Mouse (Mus musculus) stomach, embryonic 15.5 days (tissue): ENCODE measurements around the gene Coro6. TPM values are rescaled to one million over a fixed set of nuclear protein-coding genes. Genes with fewer than 3 reads are reported as not detected.
A peak's percentile ranks its signal among the peaks of the same experiment; 100 is the strongest.

Experiments
- ATAC-seq: fragments of 200-750 bp; cut with Nextera tagmentation; 2 replicates; pipeline ENCODE4 v1.8.0; 2017; ENCODE audit warnings: low read depth, moderate number of reproducible peaks, moderate TSS enrichment; ENCODE audit not compliant: insufficient read depth, low FRiP score
- H3K27ac ChIP-seq: fragments of 300-500 bp; sonication (generic); 2 replicates; pipeline ENCODE4 v1.5.1; 2015; ENCODE audit warnings: mild to moderate bottlenecking, inconsistent platforms
- H3K27me3 ChIP-seq: fragments of 300-500 bp; sonication (generic); replicated peaks from 2 replicates; pipeline ENCODE4 v1.6.1; 2015; ENCODE audit warnings: inconsistent platforms
- H3K36me3 ChIP-seq: fragments of 300-500 bp; sonication (generic); 2 replicates; pipeline ENCODE4 v1.6.1; 2015; ENCODE audit warnings: inconsistent platforms
- H3K4me1 ChIP-seq: fragments of 300-500 bp; sonication (generic); 2 replicates; pipeline ENCODE4 v1.6.1; 2015; ENCODE audit warnings: inconsistent platforms
- H3K4me2 ChIP-seq: fragments of 300-500 bp; sonication (generic); 2 replicates; pipeline ENCODE4 v1.6.1; 2015; ENCODE audit warnings: mild to moderate bottlenecking, inconsistent platforms
- H3K4me3 ChIP-seq: fragments of 300-500 bp; sonication (generic); replicated peaks from 2 replicates; pipeline ENCODE4 v1.5.1; 2015; ENCODE audit warnings: inconsistent platforms
- H3K9ac ChIP-seq: fragments of 300-500 bp; sonication (generic); 2 replicates; pipeline ENCODE4 v1.6.1; 2015; ENCODE audit warnings: inconsistent platforms
- H3K9me3 ChIP-seq: fragments of 300-500 bp; sonication (generic); 2 replicates; pipeline ENCODE4 v1.6.1; 2016; ENCODE audit warnings: inconsistent platforms
- WGBS: fragments of 180-500 bp; shearing (Covaris S2); methylation state at CpG from one replicate; pipeline ENCODE4 v1.1.7; 2015; 5-methylcytosine and 5-hydroxymethylcytosine counted together
- polyA plus RNA-seq: library from polyadenylated mRNA; unstranded; fragments of >200 nt; fragmentation: Nextera tagmentation; extraction: Ambion mirVana; gene quantifications from 2 replicates; pipeline ENCODE4 v1.2.1, GENCODE M21; 2015

Coro6 gene
- polyA plus RNA-seq, 1 experiment from 2014 or later, result 0.18 TPM

DNA sequence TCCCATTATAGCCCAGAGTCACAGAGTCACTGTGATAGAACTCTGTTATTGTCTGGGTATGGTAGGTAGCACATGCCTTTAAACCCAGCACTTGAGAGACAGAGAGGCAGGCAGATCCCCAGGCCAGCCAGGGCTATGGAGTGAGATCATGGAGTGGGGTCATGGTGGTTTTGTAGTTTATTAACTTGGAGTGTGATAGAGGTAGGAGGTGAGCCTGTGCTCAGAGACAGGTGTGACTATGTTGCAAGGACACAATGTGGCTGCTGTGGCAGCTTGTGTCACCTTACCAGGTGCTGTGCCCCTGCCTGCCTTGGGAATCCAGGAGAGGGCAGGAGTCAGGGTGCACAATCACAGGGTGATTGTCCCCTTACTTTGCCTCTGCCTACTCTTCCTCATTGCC lies 33.3 kb downstream of the Coro6 start:
- 0 out of 2 replicates have a peak overlapping the region, but pooled peaks have one; percentile 1 for H3K4me3 ChIP-seq
- H3K27ac ChIP-seq, result peak overlapping the region; percentile 41; the same call in 1 of the 2 replicates
- H3K36me3 ChIP-seq, result peaks cover 6% of the 10 kb centered on the region; the same call in 1 of the 2 replicates
- ATAC-seq, result no peak
- H3K4me2 ChIP-seq, result peak overlapping the region; percentile 88; the same call in 1 of the 2 replicates
- peaks cover 64% of the 10 kb centered on the region for H3K4me1 ChIP-seq
- H3K27me3 ChIP-seq, result no peaks in the 10 kb centered on the region
- no peak overlapping the region for H3K9ac ChIP-seq
- no peaks in the 10 kb centered on the region for H3K9me3 ChIP-seq

DNA sequence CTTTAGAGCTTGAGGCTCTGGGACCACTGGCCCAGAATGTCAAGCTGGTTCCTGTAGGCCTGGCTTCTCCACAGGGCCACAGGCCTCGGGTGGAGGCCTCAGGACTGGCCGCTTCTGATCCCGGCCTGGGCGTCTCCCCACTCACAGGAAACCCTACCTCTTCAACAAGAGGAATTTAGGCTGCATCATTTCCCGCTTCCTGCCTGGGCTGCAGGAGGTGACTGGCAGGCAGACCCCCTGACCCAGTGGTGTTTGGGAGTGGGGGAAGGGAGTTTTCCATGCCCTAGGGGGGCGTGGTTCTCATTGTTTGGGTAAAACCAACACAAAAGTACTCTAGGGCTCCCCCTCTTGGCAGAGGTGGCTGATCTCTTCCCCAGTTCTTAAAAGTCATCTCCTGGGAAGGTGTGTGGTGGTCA lies 35.1 kb downstream of the Coro6 start:
- Histone ChIP-seq H3K4me3 (no peak overlapping the region), H3K4me2 (no peak overlapping the region), H3K4me1 (peaks cover 49% of the 10 kb centered on the region), H3K27me3 (no peaks in the 10 kb centered on the region), H3K9me3 (no peaks in the 10 kb centered on the region), H3K27ac (peak overlapping the region; percentile 26), H3K9ac (no peak overlapping the region), H3K36me3 (peaks cover 8% of the 10 kb centered on the region)
- ATAC-seq, result no peak
- whole genome bisulfite sequencing, result 34% methylated on average over 6 of the region's 6 CpGs

DNA sequence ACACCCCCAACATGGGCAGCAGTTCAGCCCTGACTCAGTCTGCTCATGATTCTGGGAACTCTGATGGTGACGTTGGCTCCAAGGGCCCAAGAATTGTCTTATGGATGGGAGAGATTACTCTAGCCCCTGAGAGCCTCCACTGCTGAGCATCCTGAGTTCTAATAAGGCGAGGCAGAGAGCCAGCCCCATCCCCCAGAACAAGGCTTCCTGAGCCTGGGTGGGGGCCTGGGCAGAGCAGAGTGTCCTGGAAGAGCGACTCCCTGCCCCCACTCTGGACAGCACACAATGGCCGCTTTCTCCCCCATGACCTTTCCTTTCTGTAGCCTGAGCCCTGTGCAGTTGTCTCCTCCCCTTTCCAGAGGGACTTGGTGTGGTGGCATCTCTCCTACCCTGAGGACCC lies 35.6 kb downstream of the Coro6 start:
- Histone ChIP-seq H3K27me3 (no peaks in the 10 kb centered on the region), H3K9ac (no peak overlapping the region), H3K4me1 (peaks cover 46% of the 10 kb centered on the region), H3K36me3 (peaks cover 13% of the 10 kb centered on the region), H3K4me2 (no peak overlapping the region), H3K27ac (peak overlapping the region; percentile 7; the same call in 1 of the 2 replicates), H3K9me3 (no peaks in the 10 kb centered on the region), H3K4me3 (no peak overlapping the region)
- WGBS, result 63% methylated on average over 4 of the region's 4 CpGs
- ATAC-seq, result no peak

DNA sequence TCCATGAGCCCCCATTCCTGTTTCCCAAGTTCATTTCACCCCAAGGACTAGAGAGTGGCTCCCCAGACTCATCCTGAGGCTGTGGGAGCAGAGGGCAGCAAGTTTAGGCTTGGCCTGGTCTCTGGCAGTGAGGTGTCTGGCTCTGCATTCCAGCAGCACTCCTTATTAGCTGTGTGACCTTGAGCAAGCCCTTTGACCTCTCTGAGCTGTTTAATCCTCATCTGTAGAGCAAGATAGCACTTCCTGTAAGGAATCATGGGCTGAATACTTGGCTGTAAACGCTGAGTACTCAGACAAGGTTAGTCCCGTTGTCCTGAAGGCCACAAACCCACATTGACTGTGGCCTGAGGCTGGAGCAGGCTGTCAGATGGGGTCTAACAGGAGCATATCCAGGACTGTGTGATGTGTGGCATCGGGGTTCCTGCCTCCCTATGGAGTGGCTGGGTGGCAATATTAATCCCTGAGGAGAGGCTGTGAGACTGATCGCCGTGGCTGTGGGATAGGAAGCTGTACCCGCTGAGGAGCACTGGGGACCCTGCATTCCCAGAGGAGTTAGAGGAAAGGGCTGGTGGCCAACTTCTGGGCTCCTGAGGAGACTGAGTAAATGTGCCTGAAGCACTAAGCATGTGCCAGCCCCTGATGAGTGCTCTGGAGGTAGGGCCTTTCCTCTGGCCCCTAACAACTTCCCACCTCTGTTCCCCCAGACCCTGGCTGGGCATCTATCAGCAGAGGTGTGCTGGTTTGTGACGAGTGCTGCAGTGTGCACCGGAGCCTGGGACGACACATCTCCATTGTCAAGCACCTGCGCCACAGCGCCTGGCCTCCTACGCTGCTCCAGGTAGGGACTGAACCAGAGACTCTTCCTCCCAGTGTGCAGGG lies 36.3 kb downstream of the Coro6 start:
- Histone ChIP-seq H3K36me3 (peaks cover 20% of the 10 kb centered on the region), H3K4me1 (peaks cover 52% of the 10 kb centered on the region), H3K4me3 (no peak overlapping the region), H3K27ac (no peak overlapping the region), H3K4me2 (no peak overlapping the region), H3K9me3 (no peaks in the 10 kb centered on the region), H3K9ac (no peak overlapping the region), H3K27me3 (no peaks in the 10 kb centered on the region)
- no peak for ATAC-seq
- 78% methylated on average over 12 of the region's 12 CpGs for WGBS

DNA sequence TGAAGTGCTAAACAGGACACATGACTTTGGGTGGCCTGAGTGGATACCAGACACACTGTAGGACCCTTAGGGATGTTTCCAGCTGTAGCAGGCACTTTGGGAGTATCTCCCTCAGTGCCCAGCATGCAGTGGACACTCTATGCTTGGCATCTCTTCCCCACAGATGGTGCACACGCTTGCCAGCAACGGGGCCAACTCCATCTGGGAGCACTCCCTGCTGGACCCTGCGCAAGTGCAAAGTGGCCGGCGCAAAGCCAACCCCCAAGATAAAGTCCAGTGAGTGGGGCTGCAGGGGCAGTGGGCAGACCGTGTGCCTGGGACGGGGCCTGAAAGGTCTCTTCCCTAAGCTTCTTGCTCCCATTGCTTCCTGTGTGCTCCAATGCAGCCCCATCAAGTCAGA lies 37.1 kb downstream of the Coro6 start:
- Histone ChIP-seq H3K9me3 (no peaks in the 10 kb centered on the region), H3K27ac (no peak overlapping the region), H3K4me2 (no peak overlapping the region), H3K4me3 (no peak overlapping the region), H3K36me3 (peaks cover 28% of the 10 kb centered on the region), H3K4me1 (peaks cover 49% of the 10 kb centered on the region), H3K27me3 (no peaks in the 10 kb centered on the region), H3K9ac (no peak overlapping the region)
- WGBS, result 85% methylated on average over 7 of the region's 7 CpGs
- ATAC-seq, result no peak

DNA sequence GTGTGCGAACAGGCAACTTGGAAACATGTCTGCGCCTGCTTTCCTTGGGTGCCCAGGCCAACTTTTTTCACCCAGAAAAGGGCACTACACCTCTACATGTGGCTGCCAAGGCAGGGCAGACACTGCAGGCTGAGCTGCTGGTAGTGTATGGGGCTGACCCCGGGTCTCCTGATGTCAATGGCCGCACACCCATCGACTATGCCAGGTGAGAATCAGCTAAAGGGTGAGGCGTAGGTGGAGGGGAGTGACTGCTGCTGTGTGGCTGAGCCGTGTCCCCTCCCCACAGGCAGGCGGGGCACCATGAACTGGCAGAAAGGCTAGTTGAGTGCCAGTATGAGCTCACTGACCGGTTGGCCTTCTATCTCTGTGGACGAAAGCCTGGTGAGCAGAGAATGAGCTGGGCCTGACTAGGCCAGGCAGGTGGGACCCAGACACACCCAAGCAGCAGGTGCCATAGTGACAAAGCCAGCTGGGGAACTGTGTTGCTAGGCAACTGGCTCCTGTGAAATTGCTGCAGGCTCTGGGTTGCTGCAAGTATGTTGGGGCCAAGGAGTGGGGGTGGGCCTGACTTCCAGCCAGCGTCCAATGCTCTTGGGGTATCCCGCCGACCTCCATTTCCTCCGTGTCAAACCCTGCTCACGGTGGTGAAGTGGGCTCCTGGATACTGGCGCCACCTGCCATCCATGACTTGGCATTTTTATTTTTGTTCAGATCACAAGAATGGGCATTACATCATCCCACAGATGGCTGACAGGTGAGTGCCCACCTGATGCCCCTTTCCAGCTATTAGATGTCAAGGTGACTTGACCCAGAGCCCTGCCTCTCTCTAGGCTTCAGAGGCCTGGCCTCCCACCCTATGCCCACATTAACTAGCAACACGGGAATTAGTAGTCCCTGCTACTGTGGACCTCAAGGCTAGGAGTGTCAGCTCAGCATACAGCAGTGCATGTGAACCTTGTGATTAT lies 38.4 kb downstream of the Coro6 start:
- 77% methylated on average over 17 of the region's 17 CpGs for WGBS
- Histone ChIP-seq H3K9me3 (no peaks in the 10 kb centered on the region), H3K9ac (no peak overlapping the region), H3K27me3 (no peaks in the 10 kb centered on the region), H3K36me3 (peaks cover 40% of the 10 kb centered on the region), H3K27ac (no peak overlapping the region), H3K4me2 (no peak overlapping the region), H3K4me3 (no peak overlapping the region), H3K4me1 (peaks cover 36% of the 10 kb centered on the region)
- no peak for ATAC-seq

DNA sequence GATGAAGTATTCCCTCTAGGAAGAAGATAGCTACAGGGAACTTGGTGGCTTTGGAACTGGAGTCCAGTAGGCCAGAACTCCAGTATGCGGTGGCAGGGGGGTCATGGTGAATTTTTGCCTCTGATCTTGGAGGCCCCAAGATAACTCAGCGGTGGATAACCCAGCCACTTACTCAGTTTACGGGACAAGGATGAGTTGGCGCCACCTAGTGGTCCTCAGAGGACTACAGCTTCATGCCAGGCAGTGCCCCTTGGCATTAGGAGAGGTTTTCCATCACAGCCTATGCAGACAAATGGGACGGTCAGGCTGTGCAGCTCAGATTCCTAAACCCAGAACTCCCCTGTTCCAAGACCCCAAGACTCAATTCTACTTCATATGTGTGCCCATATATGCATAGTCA lies 39.2 kb downstream of the Coro6 start:
- H3K36me3 ChIP-seq, result peaks cover 47% of the 10 kb centered on the region
- H3K4me2 ChIP-seq, result no peak overlapping the region
- peaks cover 32% of the 10 kb centered on the region for H3K4me1 ChIP-seq
- no peak overlapping the region for H3K27ac ChIP-seq
- H3K4me3 ChIP-seq, result no peak overlapping the region
- WGBS, result 18% methylated on average over 5 of the region's 5 CpGs
- no peaks in the 10 kb centered on the region for H3K27me3 ChIP-seq
- H3K9me3 ChIP-seq, result no peaks in the 10 kb centered on the region
- no peak for ATAC-seq
- H3K9ac ChIP-seq, result no peak overlapping the region

DNA sequence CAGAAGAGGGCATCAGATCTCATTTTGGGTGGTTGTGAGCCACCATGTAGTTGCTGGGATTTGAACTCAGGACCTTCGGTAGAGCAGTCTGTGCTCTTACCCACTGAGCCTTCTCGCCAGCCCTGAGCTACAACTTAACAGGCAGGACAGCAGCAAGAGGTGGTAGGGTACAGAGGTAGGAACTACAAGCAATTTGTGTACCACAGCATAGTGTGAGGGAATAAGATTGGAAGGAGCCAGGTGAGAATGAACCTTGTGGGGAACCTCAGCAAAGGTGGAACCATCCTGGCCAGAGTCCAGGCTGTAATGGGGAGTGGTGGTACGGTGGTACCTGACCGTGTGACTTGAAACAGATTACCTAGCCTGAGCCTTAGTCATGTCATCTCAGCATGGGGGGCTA lies 39.8 kb downstream of the Coro6 start:
- no peak overlapping the region for H3K27ac ChIP-seq
- H3K4me2 ChIP-seq, result no peak overlapping the region
- H3K4me3 ChIP-seq, result no peak overlapping the region
- H3K9me3 ChIP-seq, result no peaks in the 10 kb centered on the region
- peaks cover 53% of the 10 kb centered on the region for H3K36me3 ChIP-seq
- ATAC-seq, result no peak
- H3K4me1 ChIP-seq, result peaks cover 29% of the 10 kb centered on the region
- 90% methylated on average over 4 of the region's 4 CpGs for WGBS
- H3K27me3 ChIP-seq, result no peaks in the 10 kb centered on the region
- no peak overlapping the region for H3K9ac ChIP-seq

DNA sequence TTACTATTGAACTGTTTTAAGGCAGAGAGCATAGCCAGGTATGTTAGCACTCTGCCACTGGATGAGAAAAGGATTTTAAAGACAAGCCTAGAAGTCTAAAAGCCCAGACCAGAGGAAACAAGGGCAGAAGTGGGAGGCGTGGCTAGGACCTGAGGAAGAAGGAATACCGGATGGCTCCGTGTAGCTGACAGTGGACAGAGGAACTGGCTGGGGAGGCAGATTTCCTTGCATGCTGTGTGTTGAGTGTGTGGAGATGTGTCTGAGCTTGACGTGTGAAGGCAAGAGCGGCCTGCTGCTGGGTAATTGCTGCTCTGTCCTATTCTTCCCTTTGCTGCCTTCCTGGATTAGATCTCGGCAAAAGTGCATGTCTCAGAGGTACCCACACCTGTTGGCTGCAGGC lies 40.3 kb downstream of the Coro6 start:
- WGBS, result 84% methylated on average over 6 of the region's 6 CpGs
- no peaks in the 10 kb centered on the region for H3K27me3 ChIP-seq
- 0 out of 2 replicates have a peak overlapping the region, but pooled peaks have one; percentile 16 for H3K27ac ChIP-seq
- no peak overlapping the region for H3K9ac ChIP-seq
- no peak for ATAC-seq
- no peak overlapping the region for H3K4me2 ChIP-seq
- peaks cover 57% of the 10 kb centered on the region for H3K36me3 ChIP-seq
- H3K4me3 ChIP-seq, result no peak overlapping the region
- no peaks in the 10 kb centered on the region for H3K9me3 ChIP-seq
- H3K4me1 ChIP-seq, result peaks cover 25% of the 10 kb centered on the region

DNA sequence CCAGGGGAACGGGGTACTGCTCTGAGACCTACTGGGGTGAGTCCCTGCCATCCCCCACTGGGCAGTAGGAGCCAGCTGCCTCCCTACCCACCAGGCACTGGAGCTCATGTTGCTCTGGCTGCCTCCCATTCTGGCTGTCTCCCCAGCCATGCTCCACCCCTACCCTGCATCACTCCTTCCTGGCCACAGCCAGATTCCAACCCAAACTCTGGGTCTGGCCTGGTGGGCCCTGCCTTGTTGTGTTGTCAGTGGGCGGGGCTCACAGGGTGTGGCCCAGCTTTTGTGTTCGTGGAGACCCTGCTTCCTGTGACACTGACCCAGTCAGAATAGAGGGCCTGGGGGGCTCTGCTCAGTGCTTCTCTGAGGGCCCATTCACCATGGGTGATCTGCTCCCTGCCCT lies 41.3 kb downstream of the Coro6 start:
- Histone ChIP-seq H3K4me3 (no peak overlapping the region), H3K4me1 (peaks cover 22% of the 10 kb centered on the region), H3K9me3 (no peaks in the 10 kb centered on the region), H3K4me2 (no peak overlapping the region), H3K9ac (no peak overlapping the region), H3K27me3 (no peaks in the 10 kb centered on the region), H3K27ac (no peak overlapping the region), H3K36me3 (peaks cover 58% of the 10 kb centered on the region)
- ATAC-seq, result no peak
- 67% methylated on average over 3 of the region's 3 CpGs for WGBS

DNA sequence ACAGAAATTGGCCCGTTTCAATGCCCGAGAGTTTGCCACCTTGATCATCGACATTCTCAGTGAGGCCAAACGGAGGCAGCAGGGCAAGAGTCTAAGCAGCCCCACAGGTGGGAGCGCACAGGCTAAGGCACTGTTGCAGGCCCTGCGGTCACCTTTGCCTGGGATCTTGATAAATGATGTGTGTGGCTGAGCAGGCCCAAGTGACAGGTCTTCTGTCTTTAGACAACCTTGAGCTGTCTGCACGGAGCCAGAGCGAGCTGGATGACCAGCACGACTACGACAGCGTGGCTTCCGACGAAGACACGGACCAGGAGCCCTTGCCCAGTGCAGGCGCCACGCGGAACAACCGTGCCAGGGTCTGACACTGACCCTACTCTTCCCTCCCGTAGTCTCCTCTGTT lies 42.2 kb downstream of the Coro6 start:
- Histone ChIP-seq H3K27ac (no peak overlapping the region), H3K9ac (no peak overlapping the region), H3K4me2 (no peak overlapping the region), H3K4me3 (no peak overlapping the region), H3K27me3 (no peaks in the 10 kb centered on the region), H3K9me3 (no peaks in the 10 kb centered on the region), H3K4me1 (peaks cover 23% of the 10 kb centered on the region), H3K36me3 (peaks cover 58% of the 10 kb centered on the region)
- ATAC-seq, result no peak
- WGBS, result 92% methylated on average over 19 of the region's 19 CpGs
